Mouse (Mus musculus): Measurements from ENCODE around the gene Shq1. TPM values are rescaled to one million over a fixed set of nuclear protein-coding genes. Genes with fewer than 3 reads are reported as not detected.

Shq1 gene
- polyA plus RNA-seq (2015; fragmentation: Nextera tagmentation; extraction: Ambion mirVana) = 11.3 and 11.7 TPM in 2 replicates

DNA sequence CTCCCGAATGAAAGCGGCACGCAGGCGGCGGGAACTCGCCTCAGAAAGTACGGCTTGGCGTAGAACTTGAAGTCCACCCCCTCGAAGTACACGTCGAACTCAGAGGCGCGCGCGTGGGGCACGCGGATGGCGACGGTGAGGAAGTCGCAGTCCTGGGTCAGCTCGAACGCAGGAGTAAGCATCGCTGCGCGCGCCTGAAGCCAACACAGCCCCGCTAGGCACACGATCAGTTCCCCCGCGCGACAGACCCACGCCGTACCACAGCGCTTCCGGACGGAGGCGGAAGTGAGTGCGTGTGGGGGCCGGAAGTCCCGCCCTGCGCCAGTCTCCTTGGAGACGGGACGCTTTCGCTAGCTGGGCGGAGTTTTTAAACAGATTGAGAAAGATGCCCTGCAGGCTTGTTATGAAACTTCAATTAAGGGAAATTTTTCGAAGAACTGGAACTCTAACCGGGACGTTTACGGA is at the start of gene Shq1:
TSS of gene Shq1 (minus strand) at position 278 of the 465 bp plus-strand sequence.

GRCm38 (mm10) chr6:100704574-100705365 is 33.8 kb upstream of the Shq1 start, which contains the start of gene Gxylt2:
TSS of gene Gxylt2 (plus strand) at chr6:100704734.

Other genes starting within 250 kb of the Shq1 start
- gene Gxylt2, start 33.6 kb upstream of the Shq1 start, polyA plus RNA-seq (2015; fragmentation: Nextera tagmentation; extraction: Ambion mirVana) = 0.61 and 1.1 TPM in 2 replicates
- 11.7 and 12.9 TPM in 2 replicates for gene Ppp4r2, start 162.5 kb upstream of the Shq1 start, polyA plus RNA-seq (2015; fragmentation: Nextera tagmentation; extraction: Ambion mirVana)

Measured in spleen, postnatal 0 days (tissue).